Mouse (Mus musculus) intestine, embryonic 14.5 days (tissue): ENCODE measurements around the gene Zbtb8b. TPM values are rescaled to one million over a fixed set of nuclear protein-coding genes. Genes with fewer than 3 reads are reported as not detected.

Experiments
- ATAC-seq: fragments of 200-750 bp; cut with Nextera tagmentation; replicated peaks from 2 replicates; pipeline ENCODE4 v1.8.0; 2017; ENCODE audit warnings: low read depth, moderate number of reproducible peaks, moderate TSS enrichment, moderate library complexity; ENCODE audit not compliant: low FRiP score, low TSS enrichment
- DNase-seq: peaks from one replicate; pipeline ENCODE4 v3.0.0-alpha.2; 2018; ENCODE audit warnings: low spot score
- H3K27ac ChIP-seq: fragments of 300-500 bp; sonication (generic); 2 replicates; pipeline ENCODE4 v1.5.1; 2014; ENCODE audit warnings: low read depth, mild to moderate bottlenecking, control low read depth
- H3K27me3 ChIP-seq: fragments of 300-500 bp; sonication (generic); replicated peaks from 2 replicates; pipeline ENCODE4 v1.6.1; 2014; ENCODE audit warnings: low read length, control low read depth; ENCODE audit not compliant: control insufficient read depth, insufficient read depth
- H3K36me3 ChIP-seq: fragments of 300-500 bp; sonication (generic); 2 replicates; pipeline ENCODE4 v1.6.1; 2014; ENCODE audit warnings: low read length, control low read depth; ENCODE audit not compliant: control insufficient read depth, insufficient read depth
- H3K4me1 ChIP-seq: fragments of 300-500 bp; sonication (generic); replicated peaks from 2 replicates; pipeline ENCODE4 v1.6.1; 2014; ENCODE audit warnings: low read length, control low read depth, mixed read lengths; ENCODE audit not compliant: control insufficient read depth, insufficient read depth
- H3K4me2 ChIP-seq: fragments of 300-500 bp; sonication (generic); 2 replicates; pipeline ENCODE4 v1.6.1; 2014; ENCODE audit warnings: low read length
- H3K4me3 ChIP-seq: fragments of 300-500 bp; sonication (generic); 2 replicates; pipeline ENCODE4 v1.5.1; 2014; ENCODE audit warnings: low read depth, low read length, control low read depth, mixed read lengths
- H3K9ac ChIP-seq: fragments of 300-500 bp; sonication (generic); 2 replicates; pipeline ENCODE4 v1.6.1; 2014; ENCODE audit warnings: mild to moderate bottlenecking, low read length
- H3K9me3 ChIP-seq: fragments of 300-500 bp; sonication (generic); 2 replicates; pipeline ENCODE4 v1.6.1; 2016; ENCODE audit warnings: low read length, control low read depth; ENCODE audit not compliant: control insufficient read depth
- WGBS: fragments of 180-500 bp; shearing (Covaris S2); extraction: QIAGEN DNeasy Blood & Tissue Kit; methylation state at CpG from one replicate; pipeline ENCODE4 v1.1.7; 2014; 5-methylcytosine and 5-hydroxymethylcytosine counted together
- polyA plus RNA-seq: library from polyadenylated mRNA; unstranded; fragments of >200 nt; fragmentation: Nextera tagmentation; extraction: Ambion mirVana; gene quantifications from 2 replicates; pipeline ENCODE4 v1.2.1, GENCODE M21; 2014

The Zbtb8b gene
- polyA plus RNA-seq, 1 experiment from 2014 or later, result 1.7 TPM

GRCm38 (mm10) chr4:129376961-129377545 is 63.6 kb downstream of the Zbtb8b start:
- 0 out of 2 replicates have a peak, but pooled peaks cover 9% of the 10 kb centered on the region for H3K27me3 ChIP-seq
- ATAC-seq (peak; percentile 69), DNase-seq (peak; percentile 87)
- H3K36me3 ChIP-seq, result no peaks in the 10 kb centered on the region
- H3K27ac ChIP-seq, result peak overlapping the region; percentile 74
- peaks cover 9% of the 10 kb centered on the region for H3K4me1 ChIP-seq
- peak overlapping the region; percentile 91 for H3K9ac ChIP-seq
- WGBS, result 0% methylated on average over 55 of the region's 68 CpGs
- H3K4me2 ChIP-seq, result peak overlapping the region; percentile 85
- H3K4me3 ChIP-seq, result peak overlapping the region; percentile 57
- H3K9me3 ChIP-seq, result no peaks in the 10 kb centered on the region

GRCm38 (mm10) chr4:129375821-129376220 is 64.8 kb downstream of the Zbtb8b start:
- Histone ChIP-seq H3K27ac (no peak overlapping the region), H3K4me3 (no peak overlapping the region), H3K9me3 (no peaks in the 10 kb centered on the region), H3K9ac (no peak overlapping the region), H3K4me1 (peaks cover 9% of the 10 kb centered on the region), H3K27me3 (0 out of 2 replicates have a peak, but pooled peaks cover 9% of the 10 kb centered on the region), H3K36me3 (no peaks in the 10 kb centered on the region), H3K4me2 (no peak overlapping the region)
- DNase-seq (no peak), ATAC-seq (no peak)
- WGBS, result 75% methylated on average over 5 of the region's 5 CpGs

Other genes with a start within 250 kb of the Zbtb8b start
- 7.2 and 7.4 TPM in 2 replicates for gene C77080, start 179.4 kb downstream of the Zbtb8b start, polyA plus RNA-seq
- gene Sync, start 153.2 kb downstream of the Zbtb8b start, polyA plus RNA-seq, result 1.3 and 2.1 TPM in 2 replicates
- 333 and 352 TPM in 2 replicates for gene Rbbp4, start 105.5 kb downstream of the Zbtb8b start, polyA plus RNA-seq
- gene Zbtb8os, start 105.2 kb downstream of the Zbtb8b start, polyA plus RNA-seq, result 46.9 and 51.3 TPM in 2 replicates
- 7.6 and 11.1 TPM in 2 replicates for gene Zbtb8a, start 62.7 kb downstream of the Zbtb8b start, polyA plus RNA-seq
- gene Bsdc1, start 20.7 kb upstream of the Zbtb8b start, polyA plus RNA-seq, result 21.8 and 24.6 TPM in 2 replicates
- gene Tssk3, start 50.2 kb upstream of the Zbtb8b start, polyA plus RNA-seq, result not detected in 2 replicates
- 0.47 TPM in 1 of 2 replicates, not detected in the other for gene Fam229a, start 50.3 kb upstream of the Zbtb8b start, polyA plus RNA-seq
- 595 and 619 TPM in 2 replicates for gene Marcksl1, start 72.7 kb upstream of the Zbtb8b start, polyA plus RNA-seq
- 212 and 230 TPM in 2 replicates for gene Hdac1, start 101.9 kb upstream of the Zbtb8b start, polyA plus RNA-seq
- gene Lck, start 132.8 kb upstream of the Zbtb8b start, polyA plus RNA-seq, result 7.9 and 8.1 TPM in 2 replicates
- gene Fam167b, start 137.7 kb upstream of the Zbtb8b start, polyA plus RNA-seq, result 1.5 and 1.8 TPM in 2 replicates
- 349 and 356 TPM in 2 replicates for gene Eif3i, start 159.8 kb upstream of the Zbtb8b start, polyA plus RNA-seq
- 197 and 212 TPM in 2 replicates for gene Tmem234, start 159.8 kb upstream of the Zbtb8b start, polyA plus RNA-seq
- 2.6 and 3.7 TPM in 2 replicates for gene Dcdc2b, start 173.4 kb upstream of the Zbtb8b start, polyA plus RNA-seq
- 26.2 and 26.4 TPM in 2 replicates for gene Iqcc, start 178.2 kb upstream of the Zbtb8b start, polyA plus RNA-seq
- 43.1 and 45.5 TPM in 2 replicates for gene Ccdc28b, start 183.1 kb upstream of the Zbtb8b start, polyA plus RNA-seq
- 81.7 and 92.8 TPM in 2 replicates for gene Txlna, start 200.2 kb upstream of the Zbtb8b start, polyA plus RNA-seq
- gene Kpna6, start 231.9 kb upstream of the Zbtb8b start, polyA plus RNA-seq, result 13.3 and 13.4 TPM in 2 replicates